Mouse (Mus musculus): ENCODE measurements around the gene Snx11.

DNA sequence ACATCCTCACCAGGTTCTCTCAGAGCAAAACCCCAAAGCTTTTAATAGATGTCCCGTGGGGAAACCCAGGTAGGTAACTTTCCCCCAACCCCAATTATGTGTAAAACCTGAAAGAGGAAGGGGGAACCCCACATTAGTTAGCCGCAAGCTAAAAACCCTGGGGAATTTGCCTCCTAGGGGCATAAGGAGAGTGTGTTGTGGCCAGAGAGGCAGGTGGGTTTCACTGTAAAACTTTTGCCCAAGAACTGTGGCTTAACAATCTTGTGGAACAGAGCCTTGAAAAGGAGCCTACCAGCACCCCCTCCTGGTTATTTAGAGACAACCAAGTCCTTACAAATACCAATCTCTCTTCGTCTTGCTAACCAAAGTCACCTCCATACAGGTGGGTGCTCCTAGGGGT is 2.8 kb downstream of the Snx11 start:
- no peak for TF ChIP-seq POLR2A (IDR thresholded peaks at IDR 0.05; ENCODE audit: borderline replicate concordance, extremely low read depth, insufficient read depth, insufficient read length, poor library complexity, severe bottlenecking)
- peak; percentile 8; the same call in 1 of the 2 replicates for TF ChIP-seq CTCF (IDR thresholded peaks at IDR 0.05; ENCODE audit: borderline replicate concordance, extremely low read depth, insufficient read depth, insufficient read length)
